Mouse (Mus musculus): ENCODE results near the gene Gltpd2.
"Not testable (repeated sequence)": the region's sequence is repeated elsewhere in the genome, so short reads cannot be mapped to it uniquely, and the experiment has no call there.

The Gltpd2 gene

GRCm38 (mm10) chr11:70518923-70519322 is at the start of gene Gltpd2:
TSS of gene Gltpd2 (plus strand) at chr11:70519196.
- DNase-seq (ENCODE audit: low spot score): no peak

DNA sequence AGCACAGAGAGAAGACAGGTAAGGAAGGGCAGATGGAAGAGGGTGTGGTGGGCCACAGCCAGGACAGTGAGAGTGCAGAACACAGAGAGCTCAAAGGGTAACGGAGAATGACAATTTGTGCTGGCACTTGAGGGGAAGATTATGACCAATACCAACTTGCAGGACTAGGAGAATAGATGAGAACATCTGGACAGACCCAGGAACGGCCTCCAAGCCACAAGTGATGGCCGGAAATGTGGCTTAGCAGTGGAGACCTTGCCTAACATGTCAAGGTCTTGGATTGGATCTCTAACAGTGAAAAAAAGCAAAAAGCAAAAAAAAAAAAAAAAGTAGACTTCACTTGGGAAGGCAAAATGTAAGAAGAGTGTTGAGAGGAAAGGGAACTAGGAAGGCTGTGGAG is 49.2 kb upstream of the Gltpd2 start:
- no peak for DNase-seq (ENCODE audit: low spot score)

DNA sequence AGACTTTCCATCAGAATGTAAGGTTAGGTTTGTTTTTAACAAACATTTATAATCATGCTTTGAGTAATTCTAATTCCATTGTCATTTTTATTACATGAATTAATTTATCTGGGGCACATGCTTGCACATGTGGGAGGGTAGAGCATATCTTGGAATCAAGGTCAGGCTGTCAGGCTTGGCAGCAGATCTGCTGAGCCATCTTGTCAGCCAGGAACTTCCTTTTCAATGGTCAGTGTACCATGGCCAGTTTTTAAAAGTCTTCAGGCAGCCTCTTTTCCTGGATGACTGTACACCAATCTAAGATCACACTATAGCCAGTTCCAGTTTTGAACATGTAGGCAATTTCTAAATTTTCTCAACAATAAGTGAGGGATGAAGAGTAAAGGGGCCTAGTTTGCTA is 46.3 kb upstream of the Gltpd2 start:
- DNase-seq (ENCODE audit: low spot score): no peak

GRCm38 (mm10) chr11:70473291-70473690 is 45.7 kb upstream of the Gltpd2 start:
- not testable (repeated sequence) for DNase-seq (ENCODE audit: low spot score)

GRCm38 (mm10) chr11:70474872-70475534 is 44.0 kb upstream of the Gltpd2 start:
- no peak for DNase-seq (ENCODE audit: low spot score)

- no peak for DNase-seq (ENCODE audit: low spot score)
Measured at GRCm38 (mm10) chr11:70485498-70485897, 33.5 kb upstream of the Gltpd2 start.

- no peak for DNase-seq (ENCODE audit: low spot score)
Measured at GRCm38 (mm10) chr11:70487816-70488215, 31.2 kb upstream of the Gltpd2 start.

DNA sequence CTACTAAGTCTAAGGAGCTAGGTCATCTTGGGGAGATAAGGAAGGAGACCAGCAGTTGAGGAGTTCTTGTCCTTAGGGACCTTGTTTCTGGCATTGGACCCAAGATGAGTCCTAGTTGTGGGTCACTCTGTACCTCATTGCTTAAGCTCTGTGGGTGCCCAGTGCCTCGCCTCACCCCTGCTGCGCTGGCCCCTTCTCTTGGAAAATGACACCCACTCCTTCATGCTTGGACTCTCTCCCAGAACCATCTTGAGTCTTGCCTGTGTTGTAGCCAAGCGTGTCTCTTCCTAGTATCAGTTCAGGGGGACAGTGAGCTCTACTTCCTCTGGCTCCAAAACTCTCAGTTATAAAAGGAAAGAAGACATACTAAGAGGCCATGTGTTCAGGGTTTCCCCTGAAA is 29.9 kb upstream of the Gltpd2 start:
- DNase-seq (ENCODE audit: low spot score): no peak

GRCm38 (mm10) chr11:70489684-70490083 is 29.3 kb upstream of the Gltpd2 start:
- DNase-seq (ENCODE audit: low spot score): no peak

- DNase-seq (ENCODE audit: low spot score): no peak
Measured at GRCm38 (mm10) chr11:70499566-70500475, 19.2 kb upstream of the Gltpd2 start.

DNA sequence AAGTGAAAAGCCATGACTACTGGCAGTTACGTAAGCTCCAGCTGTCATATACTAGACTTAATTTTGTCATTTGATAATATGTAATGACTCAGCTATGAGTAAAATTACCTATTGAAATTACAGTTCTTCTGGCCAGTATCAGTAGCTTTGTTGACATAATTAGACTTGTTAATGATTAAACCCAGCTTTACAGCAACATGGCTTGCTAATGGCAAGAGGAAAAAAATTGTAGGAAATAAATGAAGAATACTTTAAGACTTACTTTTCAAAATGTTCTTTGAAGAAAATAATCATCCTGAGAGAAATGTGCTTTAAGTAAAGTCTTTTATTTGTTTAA is 18.6 kb upstream of the Gltpd2 start:
- DNase-seq (ENCODE audit: low spot score): no peak

- DNase-seq (ENCODE audit: low spot score): no peak
Measured at GRCm38 (mm10) chr11:70502018-70502417, 17.0 kb upstream of the Gltpd2 start.

GRCm38 (mm10) chr11:70504970-70505369 is 14.0 kb upstream of the Gltpd2 start, which contains the start of gene Tm4sf5:
TSS of gene Tm4sf5 (plus strand) at chr11:70505244.
- DNase-seq (ENCODE audit: low spot score): no peak

DNA sequence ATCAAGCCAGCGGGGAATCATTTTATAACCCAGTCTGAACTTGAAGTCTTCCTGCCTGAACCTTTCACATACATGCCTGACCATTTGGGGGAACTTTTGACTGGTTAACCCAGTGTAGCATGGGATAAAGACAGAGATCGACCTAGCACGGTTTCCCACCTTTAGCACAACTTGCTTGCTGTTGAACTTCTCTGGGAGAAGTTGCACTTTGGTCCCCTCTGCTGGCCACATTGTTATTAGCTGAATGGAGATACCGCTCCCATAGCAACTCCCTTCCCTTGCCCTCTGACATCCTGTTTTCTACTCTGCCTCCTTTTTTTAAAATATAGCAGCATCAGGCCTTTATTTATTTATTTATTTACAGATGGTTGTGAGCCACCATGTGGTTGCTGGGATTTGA is 12.6 kb upstream of the Gltpd2 start:
- DNase-seq (ENCODE audit: low spot score): peak; percentile 82

DNA sequence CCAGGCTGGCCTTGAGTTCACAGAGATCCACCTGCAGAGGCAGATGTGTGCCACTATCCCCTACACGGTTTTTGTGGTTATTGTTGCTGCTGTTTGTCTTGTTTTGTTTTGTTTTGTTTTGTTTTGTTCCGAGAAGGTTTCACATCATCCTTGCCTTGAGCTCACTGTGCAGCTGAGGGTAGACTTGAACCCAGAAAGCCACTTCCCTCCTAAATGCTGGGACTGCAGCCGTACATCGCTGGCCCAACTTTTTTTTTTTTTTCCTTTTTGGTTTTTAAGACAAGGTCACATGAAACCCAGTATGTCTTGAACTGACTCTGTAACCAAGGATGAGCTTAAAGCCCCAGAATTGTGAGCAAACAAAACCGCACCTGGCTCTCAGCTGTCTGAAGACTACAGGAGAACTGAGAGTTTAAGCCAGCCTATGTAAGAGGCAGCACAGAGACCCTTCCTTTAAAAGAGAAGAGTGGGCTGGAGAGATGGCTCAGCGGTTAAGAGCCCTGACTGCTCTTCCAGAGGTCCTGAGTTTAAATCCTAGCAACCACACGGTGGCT is 12.0 kb upstream of the Gltpd2 start:
- no peak for DNase-seq (ENCODE audit: low spot score)

DNA sequence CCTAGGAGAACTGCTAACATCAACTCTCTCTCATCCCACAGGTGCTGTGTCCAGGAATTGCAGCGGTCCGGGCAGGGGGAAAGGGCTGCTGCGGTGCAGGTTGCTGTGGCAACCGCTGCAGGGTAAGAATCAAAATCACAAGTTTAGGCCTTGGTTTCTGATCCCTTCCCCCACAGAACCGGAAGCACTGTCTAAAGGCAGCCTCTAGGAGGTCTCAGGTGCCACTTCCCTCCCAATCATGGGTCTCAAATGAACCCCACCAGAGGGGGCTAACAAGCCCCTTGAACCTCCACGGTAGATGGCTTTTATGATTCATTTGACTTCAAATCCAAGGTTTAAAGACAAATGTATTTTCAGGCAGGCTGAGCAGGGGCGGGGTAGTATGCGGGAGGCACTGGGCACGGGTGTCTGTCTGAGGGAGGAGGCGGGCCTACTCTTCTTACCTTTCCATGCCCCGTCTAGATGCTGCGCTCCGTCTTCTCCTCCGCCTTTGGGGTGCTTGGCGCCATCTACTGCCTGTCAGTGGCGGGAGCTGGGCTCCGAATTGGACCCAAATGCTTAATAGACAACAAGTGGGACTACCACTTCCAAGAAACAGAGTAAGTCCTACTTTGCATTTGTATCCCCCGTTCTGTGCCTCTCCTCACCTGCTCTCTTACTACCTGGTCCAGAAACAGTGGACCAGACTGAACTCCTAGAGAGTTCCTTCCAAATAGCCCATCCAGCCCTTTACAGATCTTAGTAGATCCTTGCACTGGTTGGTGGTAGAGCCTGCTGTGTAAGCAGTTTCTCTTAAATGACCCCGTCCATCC is 9.0 kb upstream of the Gltpd2 start:
- DNase-seq (ENCODE audit: low spot score): peak; percentile 74

- no peak for DNase-seq (ENCODE audit: low spot score)
Measured at GRCm38 (mm10) chr11:70511242-70511641, 7.8 kb upstream of the Gltpd2 start.

GRCm38 (mm10) chr11:70511825-70512224 is 7.2 kb upstream of the Gltpd2 start:
- DNase-seq (ENCODE audit: low spot score): no peak

GRCm38 (mm10) chr11:70512709-70513342 is 6.2 kb upstream of the Gltpd2 start:
- no peak for DNase-seq (ENCODE audit: low spot score)

DNA sequence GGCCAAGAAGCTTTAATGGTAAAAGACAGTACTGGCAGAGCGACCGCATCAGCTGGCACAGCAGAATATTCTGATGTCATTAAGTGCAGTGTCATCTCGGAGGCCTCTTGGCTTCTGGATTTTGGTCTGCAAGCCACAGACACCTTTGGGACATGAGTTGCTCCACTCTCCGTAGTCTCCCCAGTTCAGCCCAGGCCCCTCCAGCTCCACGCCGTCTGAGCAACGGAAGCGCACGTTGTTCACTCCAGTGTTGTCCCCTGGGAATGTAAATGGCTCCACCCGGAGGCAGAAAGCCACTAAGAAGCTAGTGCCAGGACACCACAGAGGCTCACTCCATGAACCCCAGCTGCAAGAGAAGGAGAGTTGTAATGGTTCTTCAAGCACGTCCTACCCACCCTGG is 5.5 kb upstream of the Gltpd2 start:
- no peak for DNase-seq (ENCODE audit: low spot score)

GRCm38 (mm10) chr11:70514288-70514687 is 4.7 kb upstream of the Gltpd2 start, which contains the start of gene Vmo1:
TSS of gene Vmo1 (minus strand) at chr11:70514616.
- DNase-seq (ENCODE audit: low spot score): no peak

DNA sequence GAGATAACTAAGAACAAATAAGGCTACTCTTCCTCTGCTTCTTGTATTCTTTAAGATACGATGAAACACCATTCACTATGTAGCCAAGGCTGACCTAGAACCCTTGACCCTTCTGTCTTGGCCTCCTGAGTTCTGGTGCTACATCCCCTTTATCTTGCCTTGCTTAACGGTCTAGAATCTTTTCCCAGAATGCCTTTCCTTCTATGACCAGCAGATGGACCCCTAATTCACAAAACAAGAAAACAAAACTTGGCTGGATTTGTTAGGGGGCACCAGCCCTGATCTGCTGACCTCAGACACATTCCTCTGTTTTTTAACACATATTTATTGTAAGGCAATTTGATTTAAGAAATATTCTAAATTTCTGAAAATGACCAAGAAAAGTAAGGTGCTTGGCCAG is 2.6 kb upstream of the Gltpd2 start:
- DNase-seq (ENCODE audit: low spot score): peak; percentile 83
